Mouse (Mus musculus): ENCODE data around the gene Hmgcs2. TPM values are rescaled to one million over a fixed set of nuclear protein-coding genes. Genes with fewer than 3 reads are reported as not detected.
A peak's percentile ranks its signal among the peaks of the same experiment; 100 is the strongest.
"Not testable (repeated sequence)": the region's sequence is repeated elsewhere in the genome, so short reads cannot be mapped to it uniquely, and the experiment has no call there.

Gene Hmgcs2
- polyA plus RNA-seq, 1 experiment from 2014 or later, result 1.7 TPM

DNA sequence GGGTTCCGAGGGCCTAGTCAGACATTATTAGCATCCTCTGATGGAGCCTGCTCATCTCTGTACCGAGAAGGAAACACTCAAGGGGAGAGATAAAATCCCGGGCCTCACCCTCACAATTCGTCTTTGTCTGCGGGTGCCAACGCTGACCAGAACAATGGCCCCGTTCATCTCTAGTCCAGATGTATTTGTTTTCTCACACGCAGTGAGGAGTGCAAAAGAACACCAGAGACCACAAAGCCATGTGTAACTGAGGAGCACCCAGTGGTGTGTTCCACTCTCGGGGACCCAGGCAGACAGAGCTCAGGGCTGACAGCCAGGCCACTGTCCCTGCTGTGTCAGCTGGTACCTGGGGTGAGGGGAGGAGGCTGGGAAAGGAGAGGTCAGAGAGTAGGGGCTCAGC is 44.0 kb downstream of the Hmgcs2 start:
- Histone ChIP-seq H3K36me3 (peaks cover 95% of the 10 kb centered on the region), H3K27ac (replicated peaks) (peak overlapping the region; percentile 24; the same call in 1 of the 2 replicates), H3K27me3 (ENCODE audit: low read depth, poor library complexity, severe bottlenecking) (no peaks in the 10 kb centered on the region), H3K4me3 (no peak overlapping the region), H3K9me3 (replicated peaks) (no peaks in the 10 kb centered on the region), H3K4me1 (peaks cover 28% of the 10 kb centered on the region)
- no peak for DNase-seq (ENCODE audit: low spot score)
- WGBS, result 80% methylated on average over 9 of the region's 9 CpGs

DNA sequence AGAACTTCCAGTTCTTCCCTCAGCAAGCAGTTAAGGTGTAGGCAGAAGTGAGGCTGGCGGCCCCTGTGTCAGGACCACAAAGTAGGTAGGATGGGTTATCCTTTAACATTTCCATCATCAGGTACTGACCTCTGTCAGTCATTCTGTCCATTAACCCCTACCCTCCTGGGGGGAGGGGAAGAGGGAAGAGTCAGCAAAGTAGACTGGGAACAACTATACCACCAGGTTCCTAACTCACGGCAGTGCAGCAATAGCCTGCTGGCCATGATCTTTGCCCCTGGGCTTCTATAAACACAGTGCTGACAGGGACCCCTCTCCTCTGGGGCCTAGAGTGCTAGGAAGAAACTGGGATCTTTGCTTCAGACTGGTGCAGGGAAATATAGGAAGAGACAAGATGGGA is 53.8 kb downstream of the Hmgcs2 start:
- Histone ChIP-seq H3K27me3 (ENCODE audit: low read depth, poor library complexity, severe bottlenecking) (no peaks in the 10 kb centered on the region), H3K27ac (replicated peaks) (no peak overlapping the region), H3K4me3 (no peak overlapping the region), H3K4me1 (peaks cover 40% of the 10 kb centered on the region), H3K9me3 (replicated peaks) (no peaks in the 10 kb centered on the region), H3K36me3 (peaks cover 64% of the 10 kb centered on the region)
- DNase-seq (ENCODE audit: low spot score), result no peak
- WGBS, result 95% methylated on average over 2 of the region's 2 CpGs

DNA sequence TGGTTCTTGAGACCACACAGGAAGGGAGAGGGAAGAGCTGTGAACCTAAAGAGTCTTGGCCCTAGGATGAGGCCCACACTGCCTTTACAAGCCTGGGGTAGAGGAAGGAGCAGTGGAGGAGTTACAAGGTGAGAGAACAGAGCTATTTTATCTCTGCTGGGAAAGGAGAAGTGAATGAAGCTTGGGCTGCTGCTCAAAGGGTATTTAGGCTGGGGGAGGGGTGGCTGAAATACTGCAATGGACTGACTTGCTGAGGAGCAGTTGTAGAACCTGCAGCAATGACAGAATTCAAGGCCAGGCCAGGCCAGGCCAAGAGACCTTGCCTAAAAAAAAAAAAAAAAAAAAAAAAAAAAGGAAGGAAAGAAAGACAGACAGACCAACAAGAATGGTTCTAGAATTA is 55.1 kb downstream of the Hmgcs2 start:
- peaks cover 47% of the 10 kb centered on the region for H3K4me1 ChIP-seq
- H3K27ac ChIP-seq (replicated peaks), result no peak overlapping the region
- no peaks in the 10 kb centered on the region for H3K27me3 ChIP-seq (ENCODE audit: low read depth, poor library complexity, severe bottlenecking)
- no peaks in the 10 kb centered on the region for H3K9me3 ChIP-seq (replicated peaks)
- no peak for DNase-seq (ENCODE audit: low spot score)
- peaks cover 51% of the 10 kb centered on the region for H3K36me3 ChIP-seq
- H3K4me3 ChIP-seq, result no peak overlapping the region

DNA sequence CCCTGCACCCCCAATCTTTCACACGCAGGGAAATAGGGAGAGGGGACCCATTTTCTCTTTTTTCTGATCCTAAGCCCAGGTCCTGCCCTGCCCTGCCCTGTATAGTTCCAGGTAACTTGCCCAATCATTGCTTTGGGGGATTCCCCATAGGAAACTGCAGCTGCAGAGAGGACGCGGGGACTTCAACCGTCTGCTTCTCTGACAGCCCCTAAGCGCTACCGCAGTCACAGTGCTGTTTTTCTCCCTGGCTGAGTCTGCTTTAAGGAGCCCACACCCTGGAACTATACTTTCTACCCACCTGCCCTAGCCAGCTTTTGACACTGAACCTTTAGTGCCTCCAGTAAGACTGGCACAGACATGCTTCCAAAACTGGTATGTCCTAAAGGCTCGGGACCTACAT is 55.7 kb downstream of the Hmgcs2 start:
- Histone ChIP-seq H3K27ac (replicated peaks) (peak overlapping the region; percentile 28; the same call in 1 of the 2 replicates), H3K4me3 (no peak overlapping the region), H3K36me3 (peaks cover 45% of the 10 kb centered on the region), H3K27me3 (ENCODE audit: low read depth, poor library complexity, severe bottlenecking) (no peaks in the 10 kb centered on the region), H3K9me3 (replicated peaks) (no peaks in the 10 kb centered on the region), H3K4me1 (peaks cover 47% of the 10 kb centered on the region)
- DNase-seq (ENCODE audit: low spot score), result no peak
- WGBS, result 81% methylated on average over 7 of the region's 7 CpGs

DNA sequence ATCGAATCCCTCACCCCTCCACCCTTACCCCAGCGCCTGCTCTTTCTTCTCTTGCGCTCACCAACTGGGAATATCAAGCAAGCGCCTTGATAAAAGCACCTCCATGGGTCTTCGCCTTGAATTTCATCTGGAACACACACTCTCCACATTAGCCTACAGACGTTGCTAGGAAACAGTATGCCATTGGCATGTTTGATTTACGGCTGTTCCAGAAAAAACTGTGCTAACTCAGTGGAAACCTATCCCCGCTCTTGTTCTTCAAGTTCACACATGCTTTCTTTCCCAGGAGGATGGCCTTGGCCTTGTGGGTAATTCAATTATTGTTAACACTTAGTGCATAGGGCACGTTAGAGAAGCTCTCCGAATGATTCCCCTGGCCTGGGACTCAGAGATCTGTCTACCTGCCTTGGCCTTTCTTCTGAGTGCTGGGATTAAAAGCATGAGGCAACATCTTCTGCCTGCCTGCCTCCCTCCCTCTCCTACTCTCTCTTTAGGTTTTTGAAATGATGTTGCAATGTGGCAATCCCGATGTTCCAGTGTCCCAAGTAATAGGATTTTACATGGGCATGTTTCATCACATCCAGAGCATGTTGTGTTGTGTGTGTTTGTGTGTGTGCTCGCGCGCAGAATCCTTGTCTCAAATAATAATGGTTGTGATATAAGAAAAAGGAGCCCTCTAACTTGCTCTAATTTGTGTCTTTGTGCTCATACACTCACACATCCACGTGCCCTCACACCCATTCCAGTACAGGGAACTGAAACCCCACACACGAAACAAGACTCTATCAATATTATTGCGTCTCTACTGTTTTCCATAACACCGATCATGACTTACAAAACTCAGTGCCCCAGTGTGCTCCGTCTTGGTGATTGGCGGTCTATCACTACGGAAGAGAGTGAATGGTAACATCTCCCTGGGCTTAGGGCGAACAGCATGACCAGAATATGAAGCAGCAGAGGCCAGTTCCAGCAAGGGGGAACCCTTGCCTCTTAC is 56.7 kb downstream of the Hmgcs2 start:
- Histone ChIP-seq H3K4me1 (peaks cover 47% of the 10 kb centered on the region), H3K9me3 (replicated peaks) (no peaks in the 10 kb centered on the region), H3K4me3 (peak overlapping the region; percentile 74; the same call in 1 of the 2 replicates), H3K27me3 (ENCODE audit: low read depth, poor library complexity, severe bottlenecking) (no peaks in the 10 kb centered on the region), H3K36me3 (peaks cover 34% of the 10 kb centered on the region), H3K27ac (replicated peaks) (peak overlapping the region; percentile 28; the same call in 1 of the 2 replicates)
- 84% methylated on average over 22 of the region's 22 CpGs for WGBS
- DNase-seq (ENCODE audit: low spot score), result no peak

DNA sequence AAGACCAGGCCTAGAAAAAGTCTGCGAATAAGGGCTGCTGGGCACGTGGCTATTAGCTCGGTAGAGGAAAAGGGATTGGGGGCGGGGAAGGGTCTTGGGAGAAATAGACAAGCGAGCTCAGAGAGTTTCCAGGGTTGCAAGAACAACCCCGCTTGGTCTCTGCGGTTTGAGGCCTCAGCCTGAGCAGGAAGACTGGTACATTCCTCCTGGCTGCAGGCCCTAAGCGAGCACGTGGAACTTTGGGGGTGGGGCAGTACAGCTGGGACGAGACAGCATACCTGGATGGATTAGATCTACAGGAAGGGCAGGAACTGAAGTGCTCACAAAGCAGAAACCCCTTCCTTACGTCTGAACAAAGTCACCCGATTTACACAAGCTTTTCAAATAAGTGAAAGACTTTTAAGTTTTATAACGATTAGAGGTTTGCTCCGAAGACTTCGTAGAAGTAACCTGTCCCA is 58.4 kb downstream of the Hmgcs2 start:
- Histone ChIP-seq H3K36me3 (peaks cover 18% of the 10 kb centered on the region), H3K27ac (replicated peaks) (peak overlapping the region; percentile 91), H3K4me1 (peaks cover 47% of the 10 kb centered on the region), H3K4me3 (peak overlapping the region; percentile 74), H3K27me3 (ENCODE audit: low read depth, poor library complexity, severe bottlenecking) (no peaks in the 10 kb centered on the region), H3K9me3 (replicated peaks) (no peaks in the 10 kb centered on the region)
- 5% methylated on average over 15 of the region's 15 CpGs for WGBS
- DNase-seq (ENCODE audit: low spot score), result peak; percentile 47

DNA sequence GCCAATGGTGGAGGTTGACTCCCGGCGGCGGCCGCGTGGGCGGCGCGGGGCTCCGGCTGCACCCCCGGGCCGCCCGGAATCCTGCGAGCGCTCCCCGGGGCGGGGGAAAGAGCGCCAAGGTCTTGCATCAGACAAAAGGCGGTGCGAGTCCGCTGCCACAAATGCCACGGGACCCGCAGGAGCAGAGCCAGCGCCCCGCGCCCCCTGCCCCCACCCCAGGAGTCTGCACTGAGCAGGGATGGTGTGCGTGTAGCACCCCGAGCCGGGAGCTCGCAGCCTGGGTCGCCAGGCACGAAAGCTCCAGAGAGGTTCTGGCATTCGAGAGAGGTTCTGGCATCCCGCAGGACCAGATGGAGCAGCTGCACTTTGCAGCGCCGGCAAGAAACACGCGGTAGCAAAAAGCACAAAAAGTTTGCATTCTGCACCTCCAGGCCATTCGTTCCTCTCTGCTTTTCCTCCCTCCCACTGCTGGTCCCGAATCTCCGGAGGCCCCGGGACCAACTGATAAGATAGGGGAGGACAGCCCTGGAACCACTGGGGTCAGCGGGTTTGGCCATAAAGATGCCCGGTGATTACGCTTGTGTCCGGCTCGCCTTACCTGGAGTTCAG is 59.0 kb downstream of the Hmgcs2 start:
- H3K4me1 ChIP-seq, result peaks cover 47% of the 10 kb centered on the region
- DNase-seq (ENCODE audit: low spot score), result peak; percentile 68
- peak overlapping the region; percentile 91 for H3K27ac ChIP-seq (replicated peaks)
- no peaks in the 10 kb centered on the region for H3K27me3 ChIP-seq (ENCODE audit: low read depth, poor library complexity, severe bottlenecking)
- no peaks in the 10 kb centered on the region for H3K9me3 ChIP-seq (replicated peaks)
- peak overlapping the region; percentile 74 for H3K4me3 ChIP-seq
- H3K36me3 ChIP-seq, result peaks cover 13% of the 10 kb centered on the region
- under 1% methylated on average over 46 of the region's 46 CpGs for WGBS

DNA sequence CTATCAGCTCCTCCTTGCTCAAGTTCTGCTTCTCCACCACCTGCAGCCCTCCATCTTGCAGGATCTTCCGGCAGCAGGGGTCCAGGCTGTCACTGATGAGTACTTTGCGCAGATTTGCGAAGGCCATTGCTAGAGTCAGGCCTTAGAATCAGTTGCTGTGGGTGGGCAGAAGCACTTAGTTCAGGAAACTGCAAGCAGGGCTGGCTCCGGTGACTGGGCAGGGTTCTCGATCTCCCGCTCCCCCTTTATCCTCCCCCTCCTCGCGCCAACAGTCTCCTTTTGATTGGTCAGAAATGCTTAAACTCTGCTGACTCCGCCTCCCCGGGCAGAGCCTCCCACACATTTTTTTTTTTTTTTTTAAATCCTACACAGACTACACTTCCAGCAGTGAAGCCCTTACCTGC is 59.5 kb downstream of the Hmgcs2 start, which contains the start of gene Phgdh:
TSS of gene Phgdh (minus strand) at position 285 of the 404 bp plus-strand sequence.
- 0% methylated on average over 10 of the region's 10 CpGs for WGBS
- peak within 1 kb of the TSS; percentile 91 for H3K27ac ChIP-seq (replicated peaks)
- peaks cover 47% of the 10 kb centered on the region for H3K4me1 ChIP-seq
- not testable (repeated sequence) for H3K27me3 ChIP-seq (ENCODE audit: low read depth, poor library complexity, severe bottlenecking); H3K36me3 ChIP-seq; H3K9me3 ChIP-seq (replicated peaks)
- DNase-seq (ENCODE audit: low spot score), result peak; percentile 83
- H3K4me3 ChIP-seq, result peak within 1 kb of the TSS; percentile 74

DNA sequence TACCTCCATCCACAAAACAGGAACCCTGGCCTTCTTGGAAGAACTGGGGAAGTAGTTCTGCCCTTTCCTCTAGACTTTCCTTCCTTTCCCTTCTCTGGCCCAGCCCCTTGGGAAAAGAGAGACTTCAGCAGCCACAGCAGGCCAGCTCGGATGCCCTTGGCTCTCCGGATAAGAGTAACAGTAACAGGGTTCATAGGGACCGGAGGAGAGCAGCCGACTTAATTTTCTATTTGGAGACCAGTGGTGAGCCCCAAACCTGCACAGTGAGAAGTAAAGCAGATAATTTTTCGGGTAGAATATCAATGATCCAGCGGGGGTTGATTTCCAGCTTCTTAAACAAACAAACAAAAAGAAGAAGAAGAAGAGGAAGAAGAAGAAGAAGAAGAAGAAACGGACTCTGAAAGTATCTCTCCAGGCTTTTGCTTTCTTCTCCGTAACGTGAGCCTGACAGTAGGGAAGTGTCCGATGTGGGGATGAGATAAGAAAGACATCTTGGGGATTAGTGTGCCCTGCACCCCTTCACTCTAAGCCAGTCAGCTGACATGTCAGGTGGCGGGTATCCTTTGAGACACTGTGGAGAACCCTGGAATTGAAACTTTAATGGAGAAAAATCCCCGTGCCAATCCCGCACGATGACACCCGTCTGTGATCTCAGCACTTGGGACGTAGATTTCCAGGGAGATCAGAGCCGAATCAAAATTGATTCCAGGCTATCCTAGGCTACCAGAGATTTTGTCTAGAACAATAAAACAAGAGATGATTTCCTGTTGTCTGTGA is 60.8 kb downstream of the Hmgcs2 start:
- 83% methylated on average over 17 of the region's 17 CpGs for WGBS
- no peak for DNase-seq (ENCODE audit: low spot score)
- Histone ChIP-seq H3K36me3 (no peaks in the 10 kb centered on the region), H3K4me3 (no peak overlapping the region), H3K4me1 (peaks cover 37% of the 10 kb centered on the region), H3K27me3 (ENCODE audit: low read depth, poor library complexity, severe bottlenecking) (no peaks in the 10 kb centered on the region), H3K27ac (replicated peaks) (no peak overlapping the region), H3K9me3 (replicated peaks) (no peaks in the 10 kb centered on the region)

DNA sequence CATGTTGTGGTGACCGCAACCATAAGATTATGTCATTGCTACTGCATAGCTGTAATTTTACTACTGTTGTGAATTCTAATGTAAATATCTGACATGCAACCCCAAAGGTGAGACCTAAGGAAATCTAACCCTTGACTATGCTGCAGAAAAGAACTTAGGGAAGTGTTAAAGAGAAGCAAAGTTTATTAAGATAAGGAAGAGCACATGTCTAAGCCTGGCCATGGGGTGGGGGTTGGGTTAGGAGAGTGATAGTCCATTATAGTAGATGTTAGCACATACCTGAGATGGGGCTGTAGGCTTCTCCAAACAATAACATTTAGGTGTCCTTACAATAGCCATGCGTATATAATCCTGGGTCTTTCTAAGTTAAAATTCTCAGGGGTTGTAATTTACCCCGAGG is 63.0 kb downstream of the Hmgcs2 start:
- no peak for DNase-seq (ENCODE audit: low spot score)
- Histone ChIP-seq H3K9me3 (replicated peaks) (no peaks in the 10 kb centered on the region), H3K4me1 (peaks cover 15% of the 10 kb centered on the region), H3K27ac (replicated peaks) (no peak overlapping the region), H3K27me3 (ENCODE audit: low read depth, poor library complexity, severe bottlenecking) (no peaks in the 10 kb centered on the region), H3K4me3 (no peak overlapping the region), H3K36me3 (no peaks in the 10 kb centered on the region)
- 93% methylated on average over 3 of the region's 3 CpGs for WGBS

DNA sequence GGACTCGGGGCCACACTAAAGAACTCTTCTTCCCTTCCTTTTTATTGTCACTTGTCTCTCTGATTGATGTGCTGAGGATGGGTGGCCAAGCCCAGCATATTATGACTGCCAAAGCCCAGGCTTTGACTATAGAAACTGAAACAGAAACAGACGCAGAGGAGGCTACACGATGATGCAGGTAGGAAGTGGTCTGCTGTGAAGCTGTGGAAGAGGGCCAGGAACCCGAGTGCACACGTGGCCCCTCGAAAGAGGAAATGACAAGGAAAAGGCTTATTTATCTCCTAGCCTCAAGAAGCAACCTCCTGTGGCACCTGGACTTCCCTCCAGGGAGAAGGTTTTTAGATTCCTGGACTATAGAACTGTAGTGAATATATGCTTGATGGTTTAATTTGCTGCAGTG is 67.9 kb downstream of the Hmgcs2 start:
- DNase-seq (ENCODE audit: low spot score), result no peak
- Histone ChIP-seq H3K9me3 (replicated peaks) (no peaks in the 10 kb centered on the region), H3K4me1 (peaks cover 12% of the 10 kb centered on the region), H3K36me3 (no peaks in the 10 kb centered on the region), H3K27me3 (ENCODE audit: low read depth, poor library complexity, severe bottlenecking) (no peaks in the 10 kb centered on the region), H3K4me3 (no peak overlapping the region), H3K27ac (replicated peaks) (no peak overlapping the region)
- WGBS, result 89% methylated on average over 6 of the region's 6 CpGs

DNA sequence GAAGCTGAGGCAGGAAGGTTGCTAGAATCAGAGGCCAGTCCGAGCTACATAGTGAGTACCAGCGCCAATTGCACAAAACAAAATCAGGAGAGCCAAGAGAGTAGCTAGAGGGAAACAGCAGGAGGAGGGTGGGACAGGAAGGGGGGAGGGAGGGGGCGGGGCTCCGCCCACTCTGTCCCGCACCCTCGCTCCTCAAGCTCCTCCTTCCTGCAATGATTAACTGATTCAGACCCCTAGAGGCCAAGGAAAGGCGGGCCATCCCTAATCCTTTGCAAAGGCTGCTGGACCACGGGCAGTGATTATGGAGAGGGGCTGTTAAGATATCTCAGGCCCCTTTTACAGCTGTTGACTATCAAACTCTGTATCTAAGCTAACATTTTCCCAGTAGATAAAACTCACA is 68.5 kb downstream of the Hmgcs2 start:
- WGBS, result 21% methylated on average over 8 of the region's 8 CpGs
- Histone ChIP-seq H3K4me1 (peaks cover 12% of the 10 kb centered on the region), H3K27ac (replicated peaks) (no peak overlapping the region), H3K4me3 (no peak overlapping the region), H3K9me3 (replicated peaks) (no peaks in the 10 kb centered on the region), H3K27me3 (ENCODE audit: low read depth, poor library complexity, severe bottlenecking) (no peaks in the 10 kb centered on the region), H3K36me3 (no peaks in the 10 kb centered on the region)
- peak; percentile 38 for DNase-seq (ENCODE audit: low spot score)
